Mouse (Mus musculus) Muller cell, postnatal 12 days (primary cell): ENCODE results near the gene Cdh11.
A peak's percentile ranks its signal among the peaks of the same experiment; 100 is the strongest.
"Not testable (repeated sequence)": the region's sequence is repeated elsewhere in the genome, so short reads cannot be mapped to it uniquely, and the experiment has no call there.

Experiments used
- DNase-seq: peaks from one replicate; pipeline ENCODE4 v3.0.0-alpha.2; 2015; ENCODE audit errors: inconsistent ontology term

The Cdh11 gene

DNA sequence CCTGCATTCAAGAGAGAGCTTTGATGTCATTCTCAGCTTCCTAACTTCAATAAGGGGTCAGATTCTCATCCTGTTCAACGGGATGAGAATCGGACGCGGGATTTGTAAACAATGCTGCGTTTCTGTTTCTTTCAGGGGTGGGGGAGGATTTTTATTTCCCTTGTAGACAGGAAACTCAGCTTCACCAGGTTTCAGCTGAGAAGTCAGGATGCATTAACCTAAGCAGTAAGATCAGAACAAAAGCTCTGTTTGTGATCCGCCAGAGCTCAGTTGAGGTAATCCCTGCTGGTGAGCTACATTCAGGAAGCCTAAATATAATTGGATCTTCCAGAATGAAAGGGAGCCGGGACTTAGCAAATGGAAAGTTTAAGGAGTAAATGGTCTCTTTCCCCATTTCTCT lies 78.1 kb downstream of the Cdh11 start:
- DNase-seq: no peak

GRCm38 (mm10) chr8:102705376-102705905 lies 80.0 kb downstream of the Cdh11 start:
- DNase-seq: peak; percentile 68

- peak; percentile 76 for DNase-seq
Measured at GRCm38 (mm10) chr8:102700245-102700644, 85.2 kb downstream of the Cdh11 start.

GRCm38 (mm10) chr8:102698232-102698837 lies 87.1 kb downstream of the Cdh11 start:
- DNase-seq: peak; percentile 42

DNA sequence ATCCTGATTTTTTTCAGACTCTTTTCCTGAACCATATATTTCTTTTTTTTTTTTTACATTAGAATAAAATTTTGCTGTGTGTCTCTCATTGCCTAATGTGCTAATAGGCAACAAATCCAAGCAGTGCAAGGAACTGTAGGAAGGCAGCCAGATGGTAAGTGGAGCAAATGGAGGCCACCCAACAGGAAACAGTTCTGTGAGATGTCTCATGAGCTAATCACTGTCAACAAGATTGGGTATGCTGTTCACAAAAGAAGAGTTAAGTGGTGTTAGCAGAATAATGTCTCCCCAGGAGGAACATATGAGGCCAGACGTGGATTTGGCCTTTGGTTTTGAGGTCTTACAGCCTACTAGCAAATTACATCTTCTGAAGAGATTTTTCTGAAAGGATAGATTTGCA lies 92.0 kb downstream of the Cdh11 start:
- peak; percentile 82 for DNase-seq

- DNase-seq: not testable (repeated sequence)
Measured at GRCm38 (mm10) chr8:102685491-102685890, 100.0 kb downstream of the Cdh11 start.

DNA sequence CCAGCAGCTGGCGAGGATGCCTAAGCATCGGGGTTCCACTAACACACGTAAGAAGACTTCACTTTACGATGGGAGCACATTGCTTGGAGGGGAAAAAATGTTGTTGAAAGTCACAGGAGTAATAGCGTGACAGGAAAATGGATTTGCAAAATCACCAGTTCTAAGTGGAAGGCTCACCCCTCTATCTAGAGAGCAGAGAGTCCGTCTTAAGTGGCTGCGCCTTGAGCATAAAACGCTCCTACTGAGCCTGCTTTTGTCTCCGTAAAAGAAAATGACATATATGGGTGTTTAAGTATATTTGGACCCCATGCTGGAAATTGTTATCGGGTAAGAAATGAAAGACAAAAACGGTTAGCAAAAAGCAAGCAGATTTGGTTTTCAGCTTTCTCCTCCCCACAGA lies 100.4 kb downstream of the Cdh11 start:
- no peak for DNase-seq

GRCm38 (mm10) chr8:102677148-102677547 lies 108.3 kb downstream of the Cdh11 start:
- no peak for DNase-seq

DNA sequence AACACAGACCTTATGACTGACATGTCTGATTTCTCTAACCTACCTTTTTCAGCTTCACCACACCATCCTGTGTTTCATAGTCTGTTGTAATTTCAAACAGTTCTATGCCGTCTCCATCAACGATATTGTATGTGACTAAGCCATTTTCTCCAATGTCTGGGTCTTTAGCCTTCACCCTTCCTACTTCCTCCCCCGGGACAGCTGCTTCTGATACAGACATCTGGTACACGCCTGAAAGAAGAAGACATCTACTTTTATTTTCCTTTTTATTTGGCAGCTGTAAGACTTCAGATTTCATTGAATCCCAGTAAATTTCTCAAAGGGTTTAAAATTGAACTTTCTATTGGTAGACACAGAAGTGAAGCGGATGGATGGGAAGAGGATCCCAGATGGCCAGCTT lies 120.9 kb downstream of the Cdh11 start:
- not testable (repeated sequence) for DNase-seq

GRCm38 (mm10) chr8:102656529-102656928 lies 128.9 kb downstream of the Cdh11 start:
- DNase-seq: peak; percentile 32

DNA sequence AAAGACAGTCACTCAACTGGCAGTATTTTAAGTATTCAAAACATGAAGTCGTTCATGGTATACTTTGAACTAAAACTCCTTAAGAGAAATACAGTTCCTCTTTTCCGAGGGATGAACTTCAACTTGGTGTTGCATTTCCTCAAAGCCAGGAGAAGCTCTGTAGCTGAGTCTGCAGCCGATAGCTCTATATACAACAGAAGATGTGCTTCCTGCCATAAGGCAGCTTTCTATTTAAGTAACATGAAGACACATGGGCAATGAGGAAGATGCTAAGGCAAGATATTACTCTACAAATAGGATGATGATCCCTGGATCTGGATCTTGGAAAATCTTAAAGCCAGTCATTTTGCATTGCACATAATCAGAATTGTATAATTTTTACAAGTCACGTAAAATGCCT lies 133.5 kb downstream of the Cdh11 start:
- DNase-seq: no peak

GRCm38 (mm10) chr8:102627151-102627550 lies 158.3 kb downstream of the Cdh11 start:
- DNase-seq: peak; percentile 85

DNA sequence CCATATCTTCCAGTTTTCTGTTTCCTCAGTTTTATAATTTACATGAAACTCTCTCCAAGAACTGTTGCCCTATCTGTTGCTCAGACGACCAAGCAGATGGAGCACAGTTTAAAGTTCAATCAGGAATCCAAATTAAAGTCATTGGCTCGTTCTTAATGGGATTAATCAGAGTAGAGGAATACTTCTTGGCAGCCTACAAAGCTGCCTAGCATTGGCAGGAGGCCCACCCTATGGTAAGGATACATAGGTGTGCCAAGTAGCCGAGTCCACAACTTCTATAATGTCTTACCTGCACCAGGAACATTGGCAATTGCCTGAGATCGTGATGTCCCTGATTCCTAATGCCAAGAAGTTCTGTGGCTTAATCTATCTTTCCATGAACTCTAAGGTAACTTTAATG lies 173.3 kb downstream of the Cdh11 start:
- DNase-seq: no peak

- DNase-seq: no peak
Measured at GRCm38 (mm10) chr8:102601327-102601726, 184.1 kb downstream of the Cdh11 start.

GRCm38 (mm10) chr8:102596523-102596922 lies 188.9 kb downstream of the Cdh11 start:
- DNase-seq: peak; percentile 40

- DNase-seq: no peak
Measured at GRCm38 (mm10) chr8:102593899-102594298, 191.5 kb downstream of the Cdh11 start.
